Mouse (Mus musculus): ENCODE measurements at regions not wholly inside any gene's neighbourhood (a gene's known extent, or its start where the extent isn't known, plus 50 kb on each side); places are given as distances from the start of the nearest gene placed in this dataset.

GRCm38 (mm10) chr16:21274012-21274528 is 69.5 kb downstream of the Ephb3 start:
- Histone ChIP-seq H3K36me3 (no peaks in the 10 kb centered on the region), H3K4me3 (no peak overlapping the region), H3K9me3 (peaks cover 11% of the 10 kb centered on the region), H3K4me1 (replicated peaks) (peaks cover 44% of the 10 kb centered on the region), H3K27ac (peak overlapping the region; percentile 81), H3K27me3 (ENCODE audit: insufficient read depth, poor library complexity, severe bottlenecking) (0 out of 2 replicates have a peak, but pooled peaks cover 6% of the 10 kb centered on the region)
- DNase-seq (ENCODE audit: low spot score) = peak; percentile 50
- WGBS = 5% methylated on average over 2 of the region's 2 CpGs

- WGBS = 89% methylated on average over 11 of the region's 11 CpGs
- no peak overlapping the region for H3K4me3 ChIP-seq
- peaks cover 30% of the 10 kb centered on the region for H3K27me3 ChIP-seq (ENCODE audit: insufficient read depth, poor library complexity, severe bottlenecking)
- no peak for DNase-seq (ENCODE audit: low spot score)
- 0 out of 2 replicates have a peak overlapping the region, but pooled peaks have one; percentile 53 for H3K27ac ChIP-seq
- H3K9me3 ChIP-seq = peaks cover 11% of the 10 kb centered on the region
- H3K36me3 ChIP-seq = no peaks in the 10 kb centered on the region
- peaks cover 38% of the 10 kb centered on the region for H3K4me1 ChIP-seq (replicated peaks)
Measured at GRCm38 (mm10) chr16:21277789-21278342, 73.3 kb downstream of the Ephb3 start.

DNA sequence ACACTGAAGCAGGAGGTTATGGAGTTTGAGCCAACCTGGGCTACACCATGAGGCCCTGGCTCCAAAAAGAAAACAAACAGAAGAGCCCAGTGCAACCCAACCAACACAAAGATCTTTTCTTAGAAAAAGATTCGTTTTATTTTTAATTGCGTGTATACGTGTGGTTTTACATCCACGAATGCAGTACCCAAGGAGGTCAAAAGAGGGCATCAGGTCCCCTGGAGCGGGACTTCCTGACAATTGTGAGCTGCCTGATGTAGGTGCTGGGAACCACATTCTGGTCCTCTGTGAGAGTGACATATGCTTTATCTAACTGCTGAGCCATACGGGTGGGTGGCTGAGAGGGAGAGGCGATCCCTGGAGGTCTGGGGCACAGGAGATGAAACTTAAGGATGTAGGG is 73.8 kb downstream of the Ephb3 start:
- no peak for DNase-seq (ENCODE audit: low spot score)
- Histone ChIP-seq H3K27ac (no peak overlapping the region), H3K4me3 (no peak overlapping the region), H3K9me3 (peaks cover 11% of the 10 kb centered on the region), H3K4me1 (replicated peaks) (peaks cover 35% of the 10 kb centered on the region), H3K36me3 (no peaks in the 10 kb centered on the region), H3K27me3 (ENCODE audit: insufficient read depth, poor library complexity, severe bottlenecking) (peaks cover 35% of the 10 kb centered on the region)
- WGBS = 92% methylated on average over 7 of the region's 7 CpGs

DNA sequence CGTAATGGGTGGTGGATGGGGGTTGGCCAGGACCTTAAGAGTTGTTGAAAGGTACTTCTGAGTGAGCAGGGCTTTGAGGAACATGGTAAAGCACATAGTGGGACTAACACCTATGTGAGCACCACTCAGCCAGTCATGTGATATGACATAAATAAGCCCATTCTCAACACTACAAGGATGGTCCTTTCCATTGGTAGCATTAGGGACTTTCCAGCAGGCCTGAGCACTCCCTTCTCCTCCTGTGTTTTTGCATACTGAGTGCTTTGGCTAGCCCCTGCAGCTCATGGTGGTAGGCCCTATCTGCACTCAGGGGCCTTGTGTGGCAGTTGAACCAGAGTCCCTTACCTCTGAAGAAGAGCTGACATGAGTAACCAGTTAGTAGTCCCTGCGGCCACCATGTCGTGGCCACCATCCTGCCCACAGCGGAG is 75.7 kb downstream of the Ephb3 start:
- no peak overlapping the region for H3K4me3 ChIP-seq
- no peak for DNase-seq (ENCODE audit: low spot score)
- 86% methylated on average over 4 of the region's 4 CpGs for WGBS
- H3K36me3 ChIP-seq = no peaks in the 10 kb centered on the region
- H3K9me3 ChIP-seq = peaks cover 11% of the 10 kb centered on the region
- peaks cover 51% of the 10 kb centered on the region for H3K27me3 ChIP-seq (ENCODE audit: insufficient read depth, poor library complexity, severe bottlenecking)
- peaks cover 17% of the 10 kb centered on the region for H3K4me1 ChIP-seq (replicated peaks)
- H3K27ac ChIP-seq = no peak overlapping the region

GRCm38 (mm10) chr16:21281958-21282730 is 77.6 kb downstream of the Ephb3 start:
- Histone ChIP-seq H3K27me3 (ENCODE audit: insufficient read depth, poor library complexity, severe bottlenecking) (peaks cover 51% of the 10 kb centered on the region), H3K4me1 (replicated peaks) (peaks cover 30% of the 10 kb centered on the region), H3K36me3 (no peaks in the 10 kb centered on the region), H3K9me3 (0 out of 2 replicates have a peak, but pooled peaks cover 3% of the 10 kb centered on the region), H3K4me3 (peak overlapping the region; percentile 21; the same call in 1 of the 2 replicates), H3K27ac (peak overlapping the region; percentile 45; the same call in 1 of the 2 replicates)
- no peak for DNase-seq (ENCODE audit: low spot score)
- 10% methylated on average over 15 of the region's 20 CpGs for WGBS

GRCm38 (mm10) chr16:21286099-21286498 is 81.5 kb downstream of the Ephb3 start:
- Histone ChIP-seq H3K9me3 (peaks cover 5% of the 10 kb centered on the region; the same call in 1 of the 2 replicates), H3K4me3 (no peak overlapping the region), H3K36me3 (no peaks in the 10 kb centered on the region), H3K27me3 (ENCODE audit: insufficient read depth, poor library complexity, severe bottlenecking) (peaks cover 46% of the 10 kb centered on the region), H3K4me1 (replicated peaks) (peaks cover 27% of the 10 kb centered on the region), H3K27ac (no peak overlapping the region)
- 75% methylated on average over 4 of the region's 4 CpGs for WGBS
- DNase-seq (ENCODE audit: low spot score) = no peak

GRCm38 (mm10) chr16:21289528-21289927 is 85.0 kb downstream of the Ephb3 start:
- H3K9me3 ChIP-seq = peaks cover 5% of the 10 kb centered on the region; the same call in 1 of the 2 replicates
- WGBS = 89% methylated on average over 7 of the region's 7 CpGs
- H3K27me3 ChIP-seq (ENCODE audit: insufficient read depth, poor library complexity, severe bottlenecking) = peaks cover 18% of the 10 kb centered on the region
- no peak overlapping the region for H3K27ac ChIP-seq
- DNase-seq (ENCODE audit: low spot score) = no peak
- H3K4me1 ChIP-seq (replicated peaks) = peaks cover 28% of the 10 kb centered on the region
- no peak overlapping the region for H3K4me3 ChIP-seq
- no peaks in the 10 kb centered on the region for H3K36me3 ChIP-seq

DNA sequence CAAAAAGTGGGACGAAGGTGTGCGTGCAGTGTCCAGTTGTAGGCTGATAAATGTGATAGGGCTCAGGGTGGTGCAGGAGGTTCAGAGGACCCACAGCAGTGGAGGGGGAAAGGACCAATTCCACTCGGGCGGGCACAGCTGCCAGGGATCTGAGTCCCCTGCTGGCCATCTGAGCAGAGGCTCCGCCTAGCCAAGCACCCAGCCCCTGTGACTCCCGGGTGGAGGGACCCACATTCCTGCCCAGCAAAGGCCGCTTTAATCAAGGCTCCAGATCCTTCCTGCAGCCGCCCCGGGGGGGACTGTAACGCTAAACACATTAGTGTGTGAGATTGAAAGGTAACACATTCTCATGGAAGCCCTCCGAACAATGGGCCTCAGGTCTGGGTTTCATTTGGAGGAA is 88.5 kb downstream of the Ephb3 start:
- H3K9me3 ChIP-seq = peaks cover 5% of the 10 kb centered on the region; the same call in 1 of the 2 replicates
- no peak for DNase-seq (ENCODE audit: low spot score)
- H3K4me1 ChIP-seq (replicated peaks) = peaks cover 34% of the 10 kb centered on the region
- H3K36me3 ChIP-seq = no peaks in the 10 kb centered on the region
- H3K27ac ChIP-seq = no peak overlapping the region
- peaks cover 6% of the 10 kb centered on the region; the same call in 1 of the 2 replicates for H3K27me3 ChIP-seq (ENCODE audit: insufficient read depth, poor library complexity, severe bottlenecking)
- H3K4me3 ChIP-seq = no peak overlapping the region
- 30% methylated on average over 11 of the region's 11 CpGs for WGBS

DNA sequence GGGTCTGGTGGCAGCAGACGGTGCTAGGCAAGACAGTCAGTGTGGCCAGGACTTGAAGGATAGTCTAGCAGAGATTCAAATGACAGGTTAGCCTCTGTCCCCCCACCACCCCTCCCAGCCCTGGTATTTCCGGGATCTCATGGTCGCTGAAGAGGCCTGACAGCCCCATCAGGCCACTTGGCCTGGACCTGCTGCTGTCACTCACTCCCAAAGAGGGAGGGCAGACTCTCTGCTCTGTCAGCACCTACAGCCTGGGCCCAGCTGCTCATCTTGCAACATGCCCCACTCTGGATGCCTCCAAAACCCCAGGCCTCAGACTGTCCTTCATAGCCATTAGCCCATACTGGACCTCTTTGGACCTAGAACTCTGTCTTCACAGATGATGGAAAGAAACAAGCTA is 89.0 kb downstream of the Ephb3 start:
- 0 out of 2 replicates have a peak overlapping the region, but pooled peaks have one; percentile 23 for H3K27ac ChIP-seq
- no peaks in the 10 kb centered on the region for H3K36me3 ChIP-seq
- H3K4me1 ChIP-seq (replicated peaks) = peaks cover 34% of the 10 kb centered on the region
- no peak overlapping the region for H3K4me3 ChIP-seq
- peaks cover 5% of the 10 kb centered on the region; the same call in 1 of the 2 replicates for H3K9me3 ChIP-seq
- no peak for DNase-seq (ENCODE audit: low spot score)
- H3K27me3 ChIP-seq (ENCODE audit: insufficient read depth, poor library complexity, severe bottlenecking) = peaks cover 6% of the 10 kb centered on the region; the same call in 1 of the 2 replicates
- 22% methylated on average over 3 of the region's 3 CpGs for WGBS

- Histone ChIP-seq H3K36me3 (no peaks in the 10 kb centered on the region), H3K27ac (peak overlapping the region; percentile 46), H3K4me1 (replicated peaks) (peaks cover 34% of the 10 kb centered on the region), H3K9me3 (no peaks in the 10 kb centered on the region), H3K4me3 (no peak overlapping the region), H3K27me3 (ENCODE audit: insufficient read depth, poor library complexity, severe bottlenecking) (peaks cover 6% of the 10 kb centered on the region; the same call in 1 of the 2 replicates)
- no peak for DNase-seq (ENCODE audit: low spot score)
- WGBS = 38% methylated on average over 9 of the region's 9 CpGs
Measured at GRCm38 (mm10) chr16:21294677-21295411, 90.3 kb downstream of the Ephb3 start.

DNA sequence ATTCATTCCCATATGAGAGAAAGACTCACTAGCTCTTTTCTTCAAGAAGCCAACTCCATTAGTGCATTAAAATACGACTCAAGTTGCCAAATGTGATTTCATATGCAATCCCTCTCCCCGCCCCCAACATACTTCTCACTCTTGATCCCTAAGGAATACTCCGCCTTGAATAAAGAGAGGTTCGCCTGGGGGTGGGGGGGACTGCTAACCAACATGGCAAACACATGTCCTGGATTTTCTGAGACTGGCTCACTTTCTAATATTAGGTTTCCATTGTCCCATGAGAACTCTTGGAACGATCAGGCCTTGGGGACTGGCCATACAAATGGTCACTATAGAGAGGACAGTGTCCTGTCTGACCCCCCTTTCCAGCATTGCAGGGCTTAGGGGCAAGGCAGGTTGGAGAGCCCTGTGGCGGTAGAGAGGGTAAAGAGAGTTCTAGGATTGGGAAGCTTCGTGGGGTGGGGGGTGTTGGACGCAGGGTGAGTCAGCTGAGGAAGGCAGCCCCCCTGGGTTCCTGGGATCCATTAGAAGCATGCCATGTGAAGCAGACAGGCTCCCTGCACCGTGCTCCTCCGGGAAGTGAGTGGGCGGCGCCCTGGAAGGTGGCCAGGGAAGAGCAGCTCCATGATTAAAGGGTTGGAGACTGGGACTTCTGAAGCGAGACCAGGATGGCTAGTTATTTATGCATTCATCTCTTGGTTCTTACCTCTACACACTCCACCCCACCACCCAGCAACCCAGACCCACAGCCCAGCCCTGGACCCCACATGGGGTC is 91.6 kb downstream of the Ephb3 start:
- no peak overlapping the region for H3K4me3 ChIP-seq
- H3K4me1 ChIP-seq (replicated peaks) = peaks cover 34% of the 10 kb centered on the region
- H3K36me3 ChIP-seq = no peaks in the 10 kb centered on the region
- no peak overlapping the region for H3K27ac ChIP-seq
- H3K27me3 ChIP-seq (ENCODE audit: insufficient read depth, poor library complexity, severe bottlenecking) = peaks cover 6% of the 10 kb centered on the region; the same call in 1 of the 2 replicates
- DNase-seq (ENCODE audit: low spot score) = no peak
- 81% methylated on average over 13 of the region's 13 CpGs for WGBS
- H3K9me3 ChIP-seq = no peaks in the 10 kb centered on the region

- H3K9me3 ChIP-seq = no peaks in the 10 kb centered on the region
- H3K36me3 ChIP-seq = no peaks in the 10 kb centered on the region
- H3K4me3 ChIP-seq = no peak overlapping the region
- no peak overlapping the region for H3K27ac ChIP-seq
- H3K4me1 ChIP-seq (replicated peaks) = peaks cover 34% of the 10 kb centered on the region
- 90% methylated on average over 3 of the region's 3 CpGs for WGBS
- H3K27me3 ChIP-seq (ENCODE audit: insufficient read depth, poor library complexity, severe bottlenecking) = peaks cover 6% of the 10 kb centered on the region; the same call in 1 of the 2 replicates
- DNase-seq (ENCODE audit: low spot score) = no peak
Measured at GRCm38 (mm10) chr16:21296786-21297185, 92.2 kb downstream of the Ephb3 start.

All from hindbrain, embryonic 10.5 days (tissue).